Mouse (Mus musculus) testis, adult 2 months (tissue): ENCODE data around the gene Mpnd. TPM values are rescaled to one million over a fixed set of nuclear protein-coding genes. Genes with fewer than 3 reads are reported as not detected.

Experiments used
- H3K27ac ChIP-seq: fragments of 200-500 bp; 2 replicates; pipeline ENCODE4 v1.5.1; 2012; ENCODE audit warnings: low read depth, low read length; ENCODE audit not compliant: control insufficient read depth, insufficient read depth
- H3K27me3 ChIP-seq: fragments of 200-500 bp; 2 replicates; pipeline ENCODE4 v1.6.1; 2012; ENCODE audit warnings: mild to moderate bottlenecking, low read length, moderate library complexity; ENCODE audit not compliant: control insufficient read depth, insufficient read depth
- H3K36me3 ChIP-seq: fragments of 200-500 bp; 2 replicates; pipeline ENCODE4 v1.6.1; 2012; ENCODE audit warnings: mild to moderate bottlenecking, low read length; ENCODE audit not compliant: control insufficient read depth, insufficient read depth
- H3K4me1 ChIP-seq: fragments of 200-500 bp; 2 replicates; pipeline ENCODE4 v1.6.1; 2012; ENCODE audit warnings: low read length; ENCODE audit not compliant: control insufficient read depth, insufficient read depth
- H3K4me3 ChIP-seq: fragments of 200-500 bp; 2 replicates; pipeline ENCODE4 v1.5.1; 2012; ENCODE audit warnings: low read depth, mild to moderate bottlenecking, low read length, moderate library complexity, mixed read lengths; ENCODE audit not compliant: control insufficient read depth
- CTCF ChIP-seq: fragments of 200-500 bp; IDR thresholded peaks from 2 replicates; pipeline ENCODE4 v1.5.1; 2012; ENCODE audit warnings: low read depth, mild to moderate bottlenecking, inconsistent platforms, low read length, moderate library complexity; ENCODE audit not compliant: control insufficient read depth, insufficient read depth, insufficient replicate concordance
- POLR2A ChIP-seq: fragments of 200-500 bp; IDR thresholded peaks from 2 replicates; pipeline ENCODE4 v1.6.1; 2012; ENCODE audit warnings: low read depth, mild to moderate bottlenecking, inconsistent platforms, low read length, moderate library complexity; ENCODE audit not compliant: control insufficient read depth
- polyA plus RNA-seq: library from polyadenylated mRNA; depleted of rRNA; stranded (reverse); fragments of >200 nt; gene quantifications from 2 replicates; pipeline ENCODE4 v1.2.3, GENCODE M21; 2012

Gene Mpnd
- polyA plus RNA-seq, 1 experiment, result 12.7 TPM

DNA sequence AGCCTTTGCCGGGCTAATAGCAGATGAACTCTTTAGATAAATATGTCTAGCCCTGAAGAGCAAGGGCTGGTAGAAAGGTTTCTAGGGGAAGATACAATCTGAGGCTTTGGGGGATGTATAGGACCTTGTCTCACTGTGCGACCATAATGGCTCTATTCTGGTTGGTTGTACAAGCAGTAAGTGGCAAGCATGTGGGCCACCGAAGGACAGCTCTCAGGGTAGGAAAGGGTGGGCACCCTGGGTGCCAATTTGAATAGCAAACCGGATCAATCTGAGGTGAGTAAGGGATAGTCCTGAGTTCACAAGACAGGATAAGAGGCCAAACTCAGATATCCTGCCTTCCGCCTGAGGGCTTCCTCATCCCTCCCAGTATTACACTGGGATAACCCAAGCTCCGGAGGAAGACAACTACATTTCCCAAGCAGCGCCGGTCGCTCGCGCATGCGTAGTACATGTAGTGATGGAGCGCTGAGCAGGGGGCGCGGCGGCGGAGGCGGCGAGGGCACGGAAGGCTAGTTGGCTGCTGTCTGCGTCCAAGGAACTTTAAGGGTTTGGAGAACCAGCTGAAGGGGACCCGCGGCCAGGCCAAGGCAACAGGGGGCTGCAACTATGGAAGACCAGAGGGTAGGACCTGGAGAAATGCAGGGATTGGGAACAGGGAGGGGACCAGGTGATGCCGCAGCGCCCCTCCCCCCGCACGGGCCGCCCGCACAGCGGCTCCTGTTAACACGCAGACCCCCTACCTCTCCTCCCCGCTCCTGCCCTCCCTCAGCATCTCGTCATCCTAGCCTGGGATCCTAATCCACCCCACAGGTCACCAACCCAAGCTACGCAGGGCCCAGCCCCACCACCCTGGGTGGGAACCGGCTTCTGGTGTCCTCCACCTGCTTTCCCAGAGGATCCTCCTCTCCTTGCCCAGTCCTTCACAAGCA lies 19.2 kb upstream of the Mpnd start, which contains the start of gene Fsd1:
TSS of gene Fsd1 (plus strand) at position 480 of the 932 bp plus-strand sequence.
- no peak for TF ChIP-seq CTCF
- no peak for TF ChIP-seq POLR2A
- Histone ChIP-seq H3K4me1 (peaks cover 3% of the 10 kb centered on the region; the same call in 1 of the 2 replicates), H3K27ac (no peak within 1 kb of the TSS), H3K27me3 (no peaks in the 10 kb centered on the region), H3K4me3 (peak within 1 kb of the TSS; percentile 75), H3K36me3 (no peaks in the 10 kb centered on the region)

GRCm38 (mm10) chr17:55990278-55990898 lies 15.1 kb upstream of the Mpnd start:
- Histone ChIP-seq H3K4me3 (no peak overlapping the region), H3K27me3 (no peaks in the 10 kb centered on the region), H3K36me3 (no peaks in the 10 kb centered on the region), H3K27ac (no peak overlapping the region), H3K4me1 (peaks cover 3% of the 10 kb centered on the region; the same call in 1 of the 2 replicates)
- TF ChIP-seq POLR2A, result no peak
- no peak for TF ChIP-seq CTCF

GRCm38 (mm10) chr17:55996007-55996406 lies 9.5 kb upstream of the Mpnd start:
- H3K4me1 ChIP-seq, result peaks cover 10% of the 10 kb centered on the region
- TF ChIP-seq POLR2A, result no peak
- no peak for TF ChIP-seq CTCF
- no peak overlapping the region for H3K27ac ChIP-seq
- peaks cover 2% of the 10 kb centered on the region; the same call in 1 of the 2 replicates for H3K27me3 ChIP-seq
- no peaks in the 10 kb centered on the region for H3K36me3 ChIP-seq
- H3K4me3 ChIP-seq, result no peak overlapping the region

DNA sequence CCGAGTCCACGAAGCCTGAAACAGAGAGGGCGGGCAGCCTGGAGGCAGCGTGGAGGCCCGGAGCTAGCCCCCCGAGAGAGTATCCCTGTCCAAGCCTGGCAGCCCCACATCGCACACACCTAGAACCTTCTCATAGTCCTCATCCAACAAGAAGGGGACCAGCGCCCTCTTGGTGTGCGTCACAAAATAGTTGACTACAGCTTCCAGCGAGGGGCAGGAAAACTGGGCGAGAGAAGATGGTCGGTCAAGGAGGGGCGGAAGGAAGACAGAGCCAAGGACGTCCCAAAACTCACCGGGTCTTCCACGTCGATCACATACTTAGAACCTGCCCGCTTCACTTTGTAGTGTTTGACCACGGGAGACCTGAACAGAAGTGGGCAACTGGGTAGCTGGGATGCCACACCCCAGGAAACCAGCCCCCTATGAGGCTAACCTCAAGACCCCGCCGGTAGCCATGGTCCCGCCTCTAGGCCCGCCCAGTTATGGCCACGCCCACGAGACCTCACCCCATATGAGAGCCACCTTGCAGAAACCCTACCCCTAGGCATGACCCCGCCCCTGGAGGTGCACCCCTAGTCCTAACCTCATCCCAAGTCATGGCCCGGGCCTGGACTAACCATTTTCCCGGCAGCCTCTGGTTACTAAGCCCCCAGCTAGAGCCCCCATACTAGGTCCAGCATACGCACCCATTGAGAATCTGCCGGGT lies 5.6 kb upstream of the Mpnd start:
- H3K4me3 ChIP-seq, result peak overlapping the region; percentile 74
- TF ChIP-seq CTCF (no peak), POLR2A (0 out of 2 replicates have a peak, but pooled peaks have one; percentile 21)
- peaks cover 10% of the 10 kb centered on the region for H3K4me1 ChIP-seq
- no peak overlapping the region for H3K27ac ChIP-seq
- peaks cover 2% of the 10 kb centered on the region; the same call in 1 of the 2 replicates for H3K27me3 ChIP-seq
- no peaks in the 10 kb centered on the region for H3K36me3 ChIP-seq

GRCm38 (mm10) chr17:56003000-56003399 lies 2.5 kb upstream of the Mpnd start:
- no peak for TF ChIP-seq POLR2A
- TF ChIP-seq CTCF, result no peak
- peaks cover 23% of the 10 kb centered on the region for H3K4me1 ChIP-seq
- H3K36me3 ChIP-seq, result no peaks in the 10 kb centered on the region
- no peak overlapping the region for H3K4me3 ChIP-seq
- no peak overlapping the region for H3K27ac ChIP-seq
- H3K27me3 ChIP-seq, result peaks cover 2% of the 10 kb centered on the region; the same call in 1 of the 2 replicates

DNA sequence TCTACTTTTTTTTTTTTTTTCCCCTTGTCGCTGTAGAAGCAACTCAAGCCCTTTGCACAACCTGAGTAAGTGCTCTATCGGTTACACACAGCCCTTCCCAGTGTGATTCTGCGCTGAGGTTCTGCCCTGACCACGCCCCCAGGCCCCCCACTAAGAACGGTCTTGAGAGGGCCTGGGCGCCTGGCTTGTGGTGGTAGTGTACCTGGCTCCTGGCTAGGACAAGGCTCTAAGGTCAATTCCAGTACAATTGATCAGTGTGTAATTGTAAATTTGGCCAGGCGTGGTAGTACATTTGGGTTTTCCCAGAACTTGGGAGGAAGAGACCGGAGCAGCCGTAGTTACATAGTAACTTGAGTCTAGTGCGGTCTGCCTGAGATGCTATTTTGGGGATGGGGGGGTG lies 1.4 kb downstream of the Mpnd start:
- no peaks in the 10 kb centered on the region for H3K27me3 ChIP-seq
- H3K36me3 ChIP-seq, result no peaks in the 10 kb centered on the region
- H3K27ac ChIP-seq, result 0 out of 2 replicates have a peak overlapping the region, but pooled peaks have one; percentile 10
- no peak overlapping the region for H3K4me3 ChIP-seq
- peaks cover 36% of the 10 kb centered on the region for H3K4me1 ChIP-seq
- TF ChIP-seq POLR2A (no peak), CTCF (no peak)
